Mouse (Mus musculus): ENCODE data around the gene Fzd9.

Fzd9 gene

GRCm38 (mm10) chr5:135251079-135251454 is at the start of gene Fzd9:
Fzd9 (minus strand) TSS chr5:135251230.
- no peak for DNase-seq (ENCODE audit: low read depth, low spot score)

GRCm38 (mm10) chr5:135292001-135292400 is 41.0 kb upstream of the Fzd9 start:
- no peak for DNase-seq (ENCODE audit: low read depth, low spot score)

DNA sequence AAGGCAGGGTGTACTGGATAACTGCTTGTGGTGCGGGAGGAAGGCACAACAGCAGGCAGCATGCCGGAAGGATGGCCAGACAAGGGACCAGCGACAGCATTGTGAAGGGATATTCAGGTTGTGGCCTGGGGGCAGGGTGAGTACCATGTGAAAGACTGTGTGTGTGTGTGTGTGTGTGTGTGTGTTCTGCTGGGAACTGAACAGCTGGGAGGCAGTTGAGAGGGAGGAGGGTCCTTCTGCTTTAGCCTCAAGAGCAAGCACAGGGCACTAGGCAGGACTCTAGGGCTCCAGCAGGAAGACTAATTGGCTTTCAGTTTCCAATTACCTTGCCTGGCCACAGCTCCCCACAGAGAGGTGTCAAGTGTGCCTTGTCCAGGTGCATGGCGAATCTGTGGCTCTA is 40.2 kb upstream of the Fzd9 start:
- DNase-seq (ENCODE audit: low read depth, low spot score), result no peak

DNA sequence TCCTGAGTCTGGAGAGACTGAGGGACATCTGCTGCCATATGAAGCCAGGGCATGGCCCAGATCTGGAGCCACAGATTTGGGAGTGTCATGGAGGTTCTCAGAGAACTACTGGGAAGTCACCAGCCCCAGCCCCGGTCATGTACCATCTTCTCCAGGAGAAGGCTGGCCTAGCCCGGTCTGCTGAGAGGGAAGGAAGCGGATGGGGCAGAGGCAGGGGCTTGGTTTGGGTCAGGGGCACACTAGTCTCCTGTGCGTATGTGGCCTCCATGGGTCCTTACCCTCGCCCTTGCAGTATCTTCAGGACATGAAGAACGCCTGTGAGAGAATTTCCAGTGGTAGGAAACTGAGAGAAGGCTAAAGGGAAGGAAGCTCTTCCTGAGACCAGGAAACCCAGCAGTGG is 39.7 kb upstream of the Fzd9 start:
- no peak for DNase-seq (ENCODE audit: low read depth, low spot score)

- DNase-seq (ENCODE audit: low read depth, low spot score), result no peak
Measured at GRCm38 (mm10) chr5:135286926-135287325, 35.9 kb upstream of the Fzd9 start.

DNA sequence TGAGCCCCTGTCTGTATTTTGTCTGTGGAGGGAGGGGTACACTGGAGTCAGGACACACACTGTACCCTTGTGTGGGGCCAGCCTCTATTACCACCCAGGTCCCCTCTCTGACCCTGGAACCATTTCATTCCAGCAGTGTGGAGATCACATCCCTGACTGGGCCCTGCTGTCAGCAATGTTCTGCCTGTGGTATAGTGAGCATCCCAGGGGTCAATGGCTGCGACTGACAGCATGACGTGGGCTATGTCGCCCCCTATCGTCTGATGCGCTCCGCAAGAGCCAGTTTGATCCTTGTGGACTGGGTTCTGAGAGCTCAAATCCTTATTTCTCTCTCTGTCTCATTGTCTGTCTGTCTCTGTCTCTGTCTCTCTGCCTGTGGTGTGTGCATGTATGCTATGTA is 35.2 kb upstream of the Fzd9 start:
- peak; percentile 63 for DNase-seq (ENCODE audit: low read depth, low spot score)

DNA sequence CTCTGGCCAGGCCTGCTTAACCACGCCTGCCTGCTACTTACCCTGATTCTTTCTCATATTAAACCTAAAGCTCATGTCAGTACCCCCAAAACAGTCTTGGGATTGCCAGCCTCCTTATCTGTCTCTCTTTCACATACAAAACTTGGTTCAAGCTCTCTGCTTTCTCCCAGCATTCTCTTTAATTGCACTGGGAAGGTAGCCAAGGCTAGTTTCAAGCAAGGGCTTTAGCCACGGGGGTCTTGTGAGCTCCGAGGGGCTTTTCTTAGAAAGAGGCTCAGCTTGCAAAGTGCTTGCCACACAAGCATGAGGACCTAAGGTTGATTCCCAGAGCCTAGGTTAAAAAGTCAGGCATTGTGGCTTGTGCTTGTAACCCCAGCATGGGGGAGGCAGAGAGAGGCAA is 34.2 kb upstream of the Fzd9 start:
- DNase-seq (ENCODE audit: low read depth, low spot score), result no peak

DNA sequence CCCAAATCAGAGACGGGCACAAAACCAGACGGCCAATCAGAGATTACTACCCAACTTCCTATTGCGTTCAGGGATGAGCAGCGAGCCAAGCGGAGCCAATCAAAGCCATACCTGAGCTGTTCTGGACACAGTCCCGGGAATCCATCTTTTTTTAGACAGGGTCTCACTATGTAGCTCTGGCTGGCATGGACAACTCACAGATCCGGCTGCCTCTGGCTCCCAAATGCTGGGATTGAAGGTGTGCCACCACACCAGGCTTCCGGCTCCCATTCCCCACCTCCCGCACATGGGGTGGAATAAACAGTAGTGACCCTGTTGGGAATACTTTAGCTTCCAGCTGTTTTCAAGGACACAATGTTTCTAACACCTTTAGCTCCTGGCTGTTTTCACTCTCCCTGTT is 29.2 kb upstream of the Fzd9 start:
- no peak for DNase-seq (ENCODE audit: low read depth, low spot score)

DNA sequence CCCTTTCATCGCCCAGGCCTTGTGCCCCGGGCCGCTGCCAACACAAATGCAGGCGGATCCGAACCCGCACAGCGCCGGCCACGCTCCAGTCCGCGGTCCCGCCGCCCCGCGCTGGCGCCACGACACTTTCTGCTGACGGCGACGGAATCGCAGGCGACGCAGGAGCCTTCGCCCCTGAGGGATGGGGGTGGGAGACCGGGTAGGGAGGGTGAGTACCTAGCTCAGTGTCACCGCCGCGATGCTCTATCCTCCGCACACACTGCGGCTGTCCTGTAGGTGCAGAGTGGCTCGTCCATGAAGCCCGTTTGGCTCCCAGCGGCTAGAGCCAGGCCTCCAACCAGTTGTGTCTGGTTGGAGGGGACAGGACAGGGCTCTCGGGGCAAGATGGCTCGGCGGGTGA is 25.6 kb upstream of the Fzd9 start:
- no peak for DNase-seq (ENCODE audit: low read depth, low spot score)

DNA sequence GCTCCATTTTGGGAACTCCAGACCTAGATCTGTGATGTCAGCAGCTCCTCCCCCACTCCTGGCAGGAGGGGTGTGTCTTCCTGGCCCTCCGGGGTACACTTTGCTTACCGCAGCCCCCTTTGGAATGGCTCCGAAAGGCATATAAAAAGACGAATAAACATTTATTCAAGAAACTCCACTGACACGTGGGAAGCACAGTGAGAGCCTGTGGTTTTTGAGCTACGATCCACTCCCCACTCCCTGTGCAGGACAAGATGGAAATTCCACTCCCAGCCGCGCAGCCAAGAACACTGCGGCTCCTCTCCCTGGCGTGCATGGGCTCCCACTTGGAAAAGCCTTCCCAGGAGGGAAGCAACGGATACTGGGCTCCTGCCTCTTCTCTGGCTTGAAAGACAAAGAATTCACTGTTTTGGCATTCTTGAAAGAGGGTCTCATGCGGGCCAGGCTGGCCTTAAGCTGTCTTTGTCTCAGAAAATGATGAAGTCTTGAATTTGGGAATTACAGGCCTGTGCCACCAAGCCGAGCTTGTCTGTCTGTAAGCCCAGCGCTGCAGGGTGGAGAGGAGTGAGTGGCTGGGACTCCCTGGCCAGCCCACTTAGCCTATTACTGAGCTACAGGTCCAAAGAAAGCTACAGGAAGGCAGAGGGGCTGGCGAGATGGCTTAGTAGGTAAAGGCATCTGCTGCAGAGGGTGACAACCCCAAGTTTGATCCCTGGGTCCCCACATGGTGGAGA is 23.8 kb upstream of the Fzd9 start:
- DNase-seq (ENCODE audit: low read depth, low spot score), result no peak

DNA sequence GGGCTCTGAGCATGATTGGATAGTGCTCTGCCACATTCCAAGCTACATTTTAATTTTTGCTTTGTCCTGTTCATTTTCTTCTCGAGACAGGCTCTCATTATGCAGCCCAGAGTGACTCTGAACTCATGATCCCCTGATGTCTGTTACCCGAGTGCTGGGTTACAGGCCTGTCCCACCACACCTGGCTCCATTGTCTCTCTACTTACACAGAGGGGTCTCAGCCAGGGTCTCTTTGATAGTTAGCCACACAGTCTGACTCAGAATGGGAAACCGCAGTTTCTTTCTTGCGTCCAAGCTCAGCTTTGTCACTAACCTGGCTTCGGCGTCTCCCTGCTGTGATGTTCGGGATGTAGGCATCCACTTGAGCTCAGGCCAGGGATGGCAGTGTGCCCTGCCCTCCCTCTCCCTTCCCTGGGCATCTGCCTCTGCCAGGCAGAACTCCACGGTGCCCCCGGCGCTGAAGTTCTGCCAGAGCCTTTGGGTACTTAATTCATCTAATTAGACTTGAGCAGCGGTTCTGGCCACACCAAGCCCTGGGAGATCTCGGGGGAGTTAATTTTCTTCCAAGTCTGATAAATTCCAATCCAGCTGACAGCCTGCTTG is 20.6 kb upstream of the Fzd9 start:
- DNase-seq (ENCODE audit: low read depth, low spot score), result no peak

DNA sequence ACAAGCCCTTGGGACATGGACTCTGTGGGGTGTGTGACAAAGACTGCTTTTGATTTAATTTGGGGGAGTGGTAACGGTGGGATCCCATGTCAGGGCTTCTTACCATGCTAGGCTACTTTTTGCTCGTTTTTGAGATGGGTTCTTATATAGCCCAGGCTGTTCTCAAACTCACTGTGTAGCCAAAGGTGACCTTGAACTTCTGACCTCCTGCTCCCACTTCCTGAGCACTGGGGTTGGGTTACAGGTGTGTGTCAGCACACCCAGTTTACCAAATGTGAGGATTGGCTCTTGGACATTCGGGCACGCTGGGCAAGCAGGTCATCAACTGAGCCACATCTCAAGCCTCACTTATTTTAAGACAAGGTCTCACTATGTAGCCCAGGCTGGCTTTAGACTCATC is 19.3 kb upstream of the Fzd9 start:
- no peak for DNase-seq (ENCODE audit: low read depth, low spot score)

GRCm38 (mm10) chr5:135269451-135269850 is 18.4 kb upstream of the Fzd9 start:
- no peak for DNase-seq (ENCODE audit: low read depth, low spot score)

GRCm38 (mm10) chr5:135264548-135264947 is 13.5 kb upstream of the Fzd9 start:
- no peak for DNase-seq (ENCODE audit: low read depth, low spot score)

- DNase-seq (ENCODE audit: low read depth, low spot score), result no peak
Measured at GRCm38 (mm10) chr5:135263866-135264503, 13.0 kb upstream of the Fzd9 start.

DNA sequence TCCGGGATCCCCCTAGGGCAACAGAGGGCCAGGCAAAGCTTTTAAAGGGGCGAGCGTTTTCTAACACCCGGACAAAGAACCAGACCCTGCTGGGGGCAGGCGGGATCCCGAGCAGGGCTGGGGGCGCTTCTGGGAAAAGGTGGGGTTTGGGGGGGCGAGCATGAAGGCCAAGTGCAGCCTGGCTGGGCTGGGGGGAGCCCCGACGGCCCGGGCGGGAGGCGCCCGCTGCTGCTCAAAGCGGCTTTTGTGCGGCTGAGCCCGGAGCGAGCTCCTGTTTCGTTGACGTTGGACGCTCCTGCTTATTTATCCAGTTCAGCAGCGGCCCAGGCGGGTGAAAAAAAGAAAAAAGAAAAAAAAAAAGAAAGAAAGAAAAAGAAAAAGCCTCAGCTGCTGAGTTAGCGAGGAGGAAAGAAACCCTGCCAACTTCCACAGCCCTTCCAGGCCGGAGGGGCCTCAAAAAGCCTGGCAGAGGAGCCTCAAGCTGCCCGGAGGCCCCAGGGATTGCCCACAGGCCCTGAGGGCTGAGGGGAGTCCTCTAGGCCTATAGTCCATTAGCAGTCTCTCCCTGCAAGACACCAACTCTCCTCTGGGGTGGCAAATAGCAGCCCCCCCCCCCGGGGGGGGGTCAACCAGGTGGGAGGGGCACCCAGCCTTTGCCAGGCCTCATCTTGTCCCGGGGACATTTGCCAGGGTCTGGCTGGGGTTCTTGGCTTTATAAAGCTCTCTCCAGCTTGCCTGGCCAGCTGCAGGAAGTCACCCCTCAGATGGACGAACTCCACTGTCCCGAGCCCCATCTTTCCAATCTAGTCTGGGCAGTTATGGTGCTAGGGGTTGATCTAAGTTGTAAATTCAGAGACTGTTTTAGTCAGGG is 7.5 kb upstream of the Fzd9 start:
- DNase-seq (ENCODE audit: low read depth, low spot score), result no peak

- DNase-seq (ENCODE audit: low read depth, low spot score), result peak; percentile 21
Measured at GRCm38 (mm10) chr5:135257559-135257958, 6.5 kb upstream of the Fzd9 start.

DNA sequence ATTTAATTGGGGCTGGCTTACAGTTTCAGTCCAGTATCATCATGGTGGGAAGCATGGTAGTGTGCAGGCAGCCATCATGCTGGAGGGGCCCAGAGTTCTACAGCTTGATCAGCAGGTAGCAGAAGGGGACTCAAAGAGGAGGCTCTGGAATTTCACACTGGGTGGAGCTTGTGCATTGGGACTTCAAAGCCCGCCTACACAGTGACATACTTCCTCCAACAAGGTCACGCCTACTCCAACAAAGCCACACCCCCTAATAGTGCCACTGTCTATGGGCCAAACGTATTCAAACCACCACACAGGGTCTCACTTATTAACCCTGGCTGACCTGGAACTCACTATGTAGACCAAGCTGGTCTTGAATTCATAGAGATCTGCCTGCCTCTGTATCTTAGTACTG is 5.1 kb upstream of the Fzd9 start:
- DNase-seq (ENCODE audit: low read depth, low spot score), result no peak

DNA sequence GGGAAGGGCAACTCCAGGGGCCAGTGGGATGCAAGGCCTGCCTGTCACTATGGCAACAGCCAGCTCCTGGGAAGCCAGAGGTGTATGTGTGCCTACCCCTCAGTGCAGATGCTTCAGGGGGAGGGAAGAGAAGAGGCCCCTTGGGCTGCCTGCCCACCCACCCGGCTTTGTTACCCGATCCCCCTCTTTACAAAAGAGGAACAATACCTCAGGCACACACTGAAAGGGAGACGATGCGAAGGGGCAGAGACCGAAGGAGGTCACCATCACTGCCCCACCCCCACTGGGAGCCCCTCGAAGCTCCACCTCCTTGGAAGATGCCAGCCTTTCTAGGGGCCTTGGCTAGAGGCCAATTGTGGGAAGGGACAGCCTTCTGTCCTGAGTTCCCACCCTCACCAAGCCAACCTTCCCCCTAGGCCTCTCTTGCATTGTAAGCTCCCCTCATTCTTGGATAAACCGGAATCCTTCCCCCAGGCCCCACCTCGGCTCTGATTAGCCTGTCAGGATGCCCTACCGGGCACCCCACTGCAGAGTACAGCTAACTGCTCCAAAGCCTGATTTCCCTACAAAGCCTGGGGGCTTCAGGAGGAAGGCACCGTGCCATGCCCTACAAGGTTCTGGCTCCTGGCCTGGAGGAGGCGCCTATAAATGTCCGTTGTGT is 2.8 kb upstream of the Fzd9 start:
- DNase-seq (ENCODE audit: low read depth, low spot score), result no peak

DNA sequence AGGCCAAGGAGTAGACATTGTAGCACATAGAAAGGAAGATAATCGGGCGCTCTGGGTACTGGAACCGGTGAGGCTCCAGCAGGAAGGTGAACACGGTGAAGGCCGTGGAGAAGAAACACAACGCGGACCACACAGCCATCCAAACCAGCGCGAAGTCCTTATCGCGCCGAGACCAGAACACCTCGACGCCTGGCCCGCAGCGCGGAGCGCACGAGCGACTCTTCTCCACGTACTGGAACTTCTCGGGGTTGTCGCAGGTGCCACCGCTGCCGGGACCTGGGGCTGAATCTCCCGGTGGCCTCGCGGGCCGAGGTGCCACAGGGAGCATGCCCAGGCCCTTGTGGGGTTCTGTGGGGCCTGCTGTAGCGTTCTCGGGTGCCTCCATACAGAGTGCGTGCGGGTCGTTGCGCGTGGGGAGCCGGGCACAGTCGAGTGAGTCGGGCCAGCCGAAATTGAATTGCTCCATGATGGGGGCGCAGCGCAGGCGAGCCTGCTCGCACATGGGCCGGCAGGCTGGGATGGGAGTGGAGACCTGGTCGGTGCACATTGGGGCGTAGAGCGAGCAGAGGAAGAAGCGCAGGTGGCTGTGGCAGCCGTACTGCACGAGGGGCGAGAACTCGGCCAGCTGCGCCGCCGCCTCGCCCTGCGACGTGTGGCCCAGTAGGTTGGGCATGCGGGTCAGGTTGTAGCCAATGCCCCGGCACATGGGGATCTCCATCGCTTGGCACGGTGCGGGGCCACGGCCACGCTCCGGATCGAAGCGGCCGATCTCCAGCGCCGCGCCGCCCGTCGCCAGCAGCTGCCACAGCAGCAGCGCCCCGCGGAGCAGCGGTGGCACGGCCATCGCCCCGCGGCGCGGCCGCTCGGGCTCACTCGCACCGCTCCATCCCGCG is 598 bp downstream of the Fzd9 start:
- DNase-seq (ENCODE audit: low read depth, low spot score), result no peak
